Mouse (Mus musculus): ENCODE data around the gene Cga.
"Not testable (repeated sequence)": the region's sequence is repeated elsewhere in the genome, so short reads cannot be mapped to it uniquely, and the experiment has no call there.

Gene Cga

DNA sequence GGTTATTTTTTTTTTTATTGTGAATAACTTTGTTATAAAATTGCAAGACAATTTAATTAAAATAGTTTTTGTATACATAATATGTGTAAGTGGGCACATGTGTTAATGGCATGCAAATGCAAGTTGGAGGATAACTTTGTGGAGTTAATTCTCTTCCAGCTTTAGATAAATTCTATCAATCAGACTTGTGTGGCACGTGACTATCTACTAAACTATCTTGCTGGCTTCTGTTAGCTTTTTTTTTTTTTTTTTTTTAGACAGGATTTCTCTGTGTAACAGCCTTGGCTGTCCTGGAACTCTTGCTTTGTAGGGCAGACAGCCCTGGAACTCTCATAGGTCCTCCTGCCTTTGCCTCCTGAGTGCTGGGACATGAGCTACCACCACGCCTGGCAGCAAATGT is 4.9 kb downstream of the Cga start:
- DNase-seq, result no peak

DNA sequence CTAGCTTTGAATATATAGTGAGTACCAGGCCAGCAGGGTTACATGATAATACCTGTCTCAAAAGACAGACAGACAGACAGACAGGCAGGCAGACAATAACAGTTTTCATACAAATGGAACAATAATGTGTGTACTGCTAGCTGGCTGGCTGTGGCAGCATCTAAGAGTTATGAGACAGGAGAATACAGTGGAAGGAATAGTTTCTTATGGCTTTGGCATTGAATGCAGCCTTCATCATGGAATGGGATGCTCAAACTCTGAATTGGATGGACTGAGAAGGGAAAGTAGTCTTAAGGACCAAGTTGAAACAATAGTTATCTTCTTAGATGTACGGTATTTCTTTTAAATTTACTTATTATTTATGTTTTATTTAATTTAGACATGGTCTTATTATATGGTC is 5.7 kb downstream of the Cga start:
- DNase-seq, result no peak

DNA sequence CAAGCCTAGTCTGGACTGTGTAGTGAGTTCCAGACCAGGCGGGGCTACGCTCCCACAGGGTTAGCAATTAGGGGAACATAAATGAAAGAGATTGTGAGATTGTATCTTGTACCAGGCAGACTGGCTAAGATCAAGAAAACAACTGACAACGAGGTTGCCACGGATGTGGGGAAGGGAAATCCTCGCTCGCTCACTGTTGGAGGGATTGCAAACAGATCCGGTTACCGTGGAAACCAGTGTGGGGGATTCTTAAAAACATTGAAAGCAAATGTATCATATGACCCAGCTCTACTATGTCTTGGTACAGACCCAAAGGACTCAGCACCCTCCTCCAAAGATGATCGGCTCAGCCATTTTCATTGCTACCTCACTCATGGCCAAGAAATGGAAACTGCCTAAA is 6.6 kb downstream of the Cga start:
- no peak for DNase-seq

DNA sequence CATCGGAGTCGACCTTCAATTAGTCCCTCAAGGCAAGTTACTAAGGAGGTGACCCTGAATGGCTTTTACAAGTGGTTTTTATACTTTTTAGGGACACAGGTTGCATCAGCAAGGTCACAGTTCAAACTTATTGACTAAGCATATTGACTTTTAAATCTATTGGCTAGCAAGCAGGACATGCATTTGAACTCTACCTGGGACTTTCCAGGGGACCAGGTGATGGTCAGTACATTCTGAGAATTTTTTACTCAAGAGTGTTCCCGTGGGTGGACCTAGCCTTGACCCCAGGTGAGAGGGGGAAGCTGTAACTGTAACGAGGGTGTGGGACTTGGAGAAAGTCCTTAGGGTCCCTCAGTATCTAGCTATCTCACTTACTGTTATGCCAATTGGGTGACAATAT is 7.6 kb downstream of the Cga start:
- DNase-seq, result no peak

DNA sequence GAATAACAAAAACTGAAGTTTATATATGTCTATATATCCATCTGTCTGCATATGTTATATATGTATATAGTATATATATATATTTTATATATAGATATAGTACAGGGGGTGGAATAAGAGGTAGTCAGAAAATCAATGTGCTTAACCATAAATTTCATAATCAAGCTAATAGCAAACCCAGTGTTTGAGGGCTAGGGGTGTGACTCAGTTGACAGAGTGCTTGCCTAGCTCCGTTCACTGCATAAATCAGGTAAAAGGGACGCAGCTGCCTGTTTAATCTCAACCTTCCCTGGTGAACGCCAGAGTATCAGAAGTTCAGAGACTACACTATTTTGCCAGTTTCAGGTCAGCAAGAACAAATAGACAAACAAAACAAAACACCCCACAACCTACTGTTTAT is 8.0 kb downstream of the Cga start:
- DNase-seq, result not testable (repeated sequence)

DNA sequence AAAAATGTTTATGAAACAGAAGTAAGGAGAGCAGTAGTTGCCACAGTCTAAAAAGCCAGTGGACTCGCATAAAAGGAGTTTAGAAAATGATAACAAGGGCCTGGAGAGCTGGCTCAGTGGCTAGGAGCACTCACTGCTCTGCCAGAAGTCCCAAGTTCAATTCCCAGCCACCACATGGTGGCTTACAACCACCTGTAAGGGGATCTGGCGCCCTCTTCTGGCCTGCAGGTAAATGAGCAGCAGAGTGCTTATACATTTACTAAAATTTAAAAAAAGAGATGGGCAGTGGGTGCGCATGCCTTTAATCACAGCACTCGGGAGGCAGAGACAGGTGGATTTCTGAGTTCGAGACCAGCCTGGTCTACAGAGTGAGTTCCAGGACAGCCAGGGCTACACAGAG is 11.8 kb downstream of the Cga start:
- no peak for DNase-seq

DNA sequence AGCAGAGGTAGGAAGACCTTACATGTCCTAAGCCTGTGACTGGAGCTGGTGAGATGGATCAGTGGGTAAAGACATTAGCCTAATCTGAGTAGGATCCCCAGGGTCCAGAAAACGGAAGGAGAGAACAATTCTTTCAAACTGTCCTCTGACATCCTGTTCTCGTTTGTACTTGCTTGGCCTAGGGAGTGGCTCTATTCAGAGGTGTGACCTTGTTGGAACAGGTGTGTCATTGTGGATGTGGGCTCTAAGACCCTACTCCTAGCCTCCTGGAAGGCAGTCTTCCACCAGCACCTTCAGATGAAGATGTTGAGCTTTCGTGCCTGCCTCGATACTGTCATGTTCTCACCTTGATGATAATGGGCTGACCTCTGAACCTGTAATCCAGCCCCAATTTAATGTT is 12.6 kb downstream of the Cga start:
- DNase-seq, result no peak

DNA sequence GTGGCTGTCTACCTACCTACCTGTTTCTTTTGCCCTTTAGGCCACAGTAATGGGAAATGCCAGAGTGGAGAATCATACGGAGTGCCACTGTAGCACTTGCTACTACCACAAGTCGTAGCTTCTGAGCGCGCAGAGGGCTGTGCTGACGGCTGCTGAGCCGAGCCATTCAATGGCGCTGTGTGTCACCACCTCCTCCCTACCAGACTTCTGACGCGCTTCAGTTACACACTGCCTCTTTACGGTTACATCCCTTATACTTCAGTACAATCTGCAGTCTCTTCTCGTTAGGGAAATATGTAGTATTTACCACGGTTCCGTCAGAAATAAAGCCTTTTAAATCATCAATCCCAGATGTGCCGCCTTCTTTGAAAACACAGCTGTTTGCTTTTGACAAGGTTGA is 13.4 kb downstream of the Cga start:
- no peak for DNase-seq

DNA sequence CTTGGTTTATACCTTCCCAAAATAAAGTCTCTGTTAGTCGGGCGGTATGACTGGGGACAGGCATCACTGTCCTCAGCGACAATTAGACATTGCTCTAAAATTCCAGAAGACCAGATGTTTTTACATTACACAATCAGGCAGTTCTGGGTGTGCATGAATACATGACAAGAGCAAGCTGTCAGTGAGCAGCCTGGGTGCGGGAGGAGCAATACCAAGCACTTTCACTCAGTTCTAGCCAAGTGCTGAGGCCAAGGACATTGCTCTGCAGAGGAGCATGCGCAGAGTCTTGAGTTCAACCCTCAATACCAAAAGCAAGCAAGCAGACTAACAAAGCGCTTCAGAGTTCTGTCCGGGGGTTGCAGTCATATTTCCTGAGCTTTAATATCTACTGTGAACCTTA is 14.5 kb downstream of the Cga start:
- DNase-seq, result peak; percentile 38 to 73

DNA sequence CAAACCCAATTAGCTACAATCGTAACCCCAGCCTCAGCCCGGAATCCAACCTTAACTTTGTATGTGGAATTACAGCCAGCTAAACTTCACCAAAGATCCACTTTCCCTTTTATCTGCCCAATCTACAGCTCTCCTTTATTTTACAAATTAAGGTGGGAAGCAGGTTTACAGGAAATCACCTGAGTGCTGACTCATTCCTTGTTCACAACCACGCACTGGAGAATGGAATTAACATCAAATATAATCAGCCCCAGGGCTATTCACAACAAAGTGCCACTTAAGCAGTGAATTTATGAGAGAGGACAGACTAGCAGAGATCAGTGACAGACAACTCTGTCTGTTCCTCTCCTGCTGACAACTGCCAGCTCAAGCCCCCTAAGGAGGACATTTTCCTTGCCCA is 17.8 kb downstream of the Cga start:
- no peak for DNase-seq

DNA sequence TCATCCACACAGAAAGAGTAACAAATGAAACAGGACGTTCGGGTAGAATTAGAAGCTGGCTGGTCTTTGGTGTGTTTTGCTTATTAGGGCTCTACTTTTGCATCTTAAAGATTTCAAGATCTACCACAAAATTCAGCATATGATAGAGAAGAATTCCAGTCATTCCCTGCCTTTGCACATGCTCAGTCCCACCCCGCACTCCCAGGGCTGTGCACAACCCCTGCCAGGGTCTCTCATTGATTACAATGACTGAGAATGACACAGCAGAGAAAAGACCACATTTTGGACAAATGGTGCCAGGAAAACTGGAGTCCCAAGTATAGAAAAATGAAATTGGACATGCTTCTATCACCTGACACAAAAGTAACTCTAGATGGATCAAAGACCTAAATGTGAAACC is 18.6 kb downstream of the Cga start:
- DNase-seq, result no peak

DNA sequence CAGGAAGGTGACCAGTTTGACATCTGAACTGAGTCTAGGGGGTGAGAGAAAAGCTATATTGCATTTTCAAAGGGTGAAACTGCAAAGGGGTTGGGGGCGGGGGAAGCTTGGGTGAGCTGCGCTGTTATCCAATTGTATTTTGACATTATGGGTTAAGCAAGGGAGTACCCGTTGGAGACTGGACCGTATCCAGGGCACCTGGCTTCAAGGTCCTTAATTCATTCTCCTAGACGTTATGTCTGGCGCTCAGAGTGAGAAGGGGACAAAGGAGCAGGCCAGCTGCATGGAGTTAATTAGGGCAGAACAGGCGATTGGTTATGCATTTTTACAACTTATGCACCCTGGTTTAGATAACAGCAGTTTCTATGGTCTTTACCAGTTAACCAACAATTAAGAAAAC is 23.8 kb downstream of the Cga start:
- no peak for DNase-seq

DNA sequence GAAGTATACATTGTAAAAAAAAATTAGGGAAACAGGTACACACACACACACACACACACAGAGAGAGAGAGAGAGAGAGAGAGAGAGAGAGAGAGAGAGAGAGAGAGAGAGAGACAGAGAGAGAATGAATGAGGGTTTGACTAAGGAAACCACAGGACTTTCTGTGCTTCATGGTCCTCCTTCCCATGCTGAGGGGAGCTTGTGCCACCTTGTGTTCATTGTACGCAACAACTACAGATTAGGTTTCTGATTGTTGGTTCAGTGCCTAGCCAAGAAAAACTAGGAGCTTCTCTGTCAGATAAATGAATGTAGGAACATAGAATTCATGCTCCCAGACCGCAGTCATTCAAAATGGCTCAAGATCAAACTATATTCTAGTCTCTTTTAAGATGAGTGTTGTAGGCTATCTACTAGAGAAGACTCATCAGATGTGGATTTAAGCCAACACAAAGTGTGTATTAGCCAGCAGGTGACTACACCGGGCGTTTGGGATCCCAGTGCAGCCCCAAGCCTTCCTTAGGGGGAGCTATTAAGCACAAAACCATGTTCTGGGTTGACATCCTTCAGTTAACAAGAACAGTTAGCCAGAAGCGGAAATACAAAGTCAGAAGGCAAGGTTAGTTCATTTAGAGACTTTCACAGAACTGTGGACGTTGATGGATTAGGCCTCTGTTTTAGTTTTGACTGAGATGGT is 28.7 kb downstream of the Cga start:
- DNase-seq, result peak in 1 of 2 experiments; percentile 60

DNA sequence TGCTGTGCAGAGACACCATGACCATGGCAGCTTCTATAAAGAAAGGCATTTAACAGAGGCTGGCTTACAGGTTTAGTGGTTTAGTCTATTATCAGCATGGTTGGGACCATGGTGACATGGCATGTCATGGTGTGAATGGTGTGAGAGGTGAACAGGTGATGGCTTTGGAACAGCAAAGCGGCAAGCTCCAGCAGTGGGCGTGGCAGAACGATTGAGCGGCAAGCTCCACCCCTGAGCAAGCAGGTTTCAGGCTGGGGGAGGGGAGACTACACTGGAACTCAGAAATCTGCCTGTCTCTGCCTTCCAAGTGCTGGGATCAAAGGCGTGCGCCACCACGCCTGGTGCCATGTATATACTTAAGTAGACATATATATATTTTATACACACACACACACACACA is 34.8 kb downstream of the Cga start:
- not testable (repeated sequence) for DNase-seq

DNA sequence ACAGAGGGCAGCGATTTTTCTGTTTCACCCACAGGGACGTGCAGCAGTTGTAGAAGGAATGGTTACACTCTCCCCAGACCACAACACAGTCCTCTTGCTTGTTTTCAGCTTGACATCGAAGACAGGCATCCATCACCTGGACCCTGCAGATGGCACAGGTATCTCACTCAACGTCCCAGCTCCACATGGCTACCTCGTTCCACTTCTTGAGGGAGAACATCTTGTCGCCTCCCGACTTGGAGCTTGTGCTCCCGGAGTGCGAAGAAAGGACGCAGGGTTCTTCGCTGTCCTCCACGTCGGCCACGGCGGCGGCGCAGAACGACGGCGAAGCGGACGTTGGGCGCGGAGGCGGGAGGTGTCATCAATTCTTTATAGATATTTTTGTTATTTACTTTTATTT is 47.5 kb downstream of the Cga start:
- no peak for DNase-seq

DNA sequence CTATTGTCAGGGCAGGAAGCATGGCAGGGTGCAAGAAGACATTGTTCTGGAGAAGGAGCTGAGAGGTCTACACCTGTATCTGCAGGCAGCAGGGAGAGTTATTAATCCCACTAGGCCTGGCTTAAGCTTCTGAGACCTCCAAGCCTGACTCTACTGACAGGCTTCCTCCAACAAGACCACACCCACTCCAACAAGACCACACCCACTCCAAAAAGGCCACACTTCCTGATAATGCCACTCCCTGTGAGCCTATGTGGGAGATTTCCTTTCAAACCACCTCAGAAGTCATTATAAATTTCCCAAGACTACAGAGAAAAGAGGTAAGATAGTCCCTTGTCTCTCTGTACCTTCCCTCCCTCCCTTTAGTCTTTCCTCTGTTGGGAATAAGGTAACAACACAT is 53.6 kb downstream of the Cga start:
- no peak for DNase-seq

DNA sequence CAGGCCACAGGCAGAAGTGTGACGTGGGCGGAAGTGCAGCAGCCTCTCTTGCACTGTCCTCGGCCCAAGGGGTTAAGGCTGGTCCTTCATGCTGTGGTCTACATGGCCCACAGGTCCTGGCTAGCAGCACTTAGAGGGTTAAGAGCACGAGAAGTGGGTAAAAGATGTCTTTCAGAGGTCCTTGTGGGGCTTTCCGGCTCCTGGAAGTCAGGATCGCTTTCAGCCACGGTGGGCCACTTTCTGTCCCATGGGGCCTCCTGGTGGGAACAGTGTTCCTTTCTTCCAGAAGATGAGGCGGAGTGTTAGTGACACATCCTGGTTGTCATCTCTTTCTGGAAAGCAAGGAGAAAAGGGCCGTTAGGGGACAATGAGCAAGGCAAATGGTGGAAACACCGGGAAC is 60.1 kb downstream of the Cga start:
- DNase-seq, result peak in 1 of 2 experiments; percentile 3

All from lung, postnatal 4 days (tissue).